Mouse (Mus musculus) liver, embryonic 16.5 days (tissue): ENCODE results near the gene Zmym6. TPM values are rescaled to one million over a fixed set of nuclear protein-coding genes. Genes with fewer than 3 reads are reported as not detected.

Experiments
- ATAC-seq: fragments of 200-750 bp; cut with Nextera tagmentation; 2 replicates; pipeline ENCODE4 v1.8.0; 2017; ENCODE audit warnings: low read depth, mild to moderate bottlenecking, moderate number of reproducible peaks, moderate library complexity
- H3K27ac ChIP-seq: fragments of 300-500 bp; sonication (generic); 2 replicates; pipeline ENCODE4 v1.5.1; 2014; ENCODE audit warnings: mild to moderate bottlenecking, low read length
- H3K27me3 ChIP-seq: fragments of 300-500 bp; sonication (generic); 2 replicates; pipeline ENCODE4 v1.6.1; 2014; ENCODE audit warnings: low read depth, low read length, mixed read lengths; ENCODE audit not compliant: control insufficient read depth, insufficient read depth
- H3K36me3 ChIP-seq: fragments of 300-500 bp; sonication (generic); 2 replicates; pipeline ENCODE4 v1.6.1; 2014; ENCODE audit warnings: mild to moderate bottlenecking; ENCODE audit not compliant: control insufficient read depth, insufficient read depth
- H3K4me1 ChIP-seq: fragments of 300-500 bp; sonication (generic); 2 replicates; pipeline ENCODE4 v1.6.1; 2014; ENCODE audit warnings: low read depth, low read length, mixed read lengths; ENCODE audit not compliant: control insufficient read depth
- H3K4me2 ChIP-seq: fragments of 300-500 bp; sonication (generic); 2 replicates; pipeline ENCODE4 v1.6.1; 2014; ENCODE audit warnings: low read depth, low read length, mixed read lengths
- H3K4me3 ChIP-seq: fragments of 300-500 bp; sonication (generic); 2 replicates; pipeline ENCODE4 v1.5.1; 2014; ENCODE audit warnings: low read depth, mild to moderate bottlenecking, low read length
- H3K9ac ChIP-seq: fragments of 300-500 bp; sonication (generic); 2 replicates; pipeline ENCODE4 v1.6.1; 2014; ENCODE audit warnings: low read depth, low read length
- H3K9me3 ChIP-seq: fragments of 300-500 bp; sonication (generic); replicated peaks from 2 replicates; pipeline ENCODE4 v1.6.1; 2016; ENCODE audit warnings: low read length; ENCODE audit not compliant: control insufficient read depth
- WGBS: fragments of 180-500 bp; shearing (Covaris S2); extraction: QIAGEN DNeasy Blood & Tissue Kit; methylation state at CpG from one replicate; pipeline ENCODE4 v1.1.7; 2014; ENCODE audit not compliant: insufficient replicate concordance; 5-methylcytosine and 5-hydroxymethylcytosine counted together
- polyA plus RNA-seq: library from polyadenylated mRNA; unstranded; fragments of >200 nt; fragmentation: Nextera tagmentation; extraction: Ambion mirVana; gene quantifications from 2 replicates; pipeline ENCODE4 v1.2.1, GENCODE M21; 2015

Zmym6 gene
- polyA plus RNA-seq, 1 experiment from 2014 or later = 3.3 TPM

GRCm38 (mm10) chr4:127054522-127055198 lies 22.5 kb upstream of the Zmym6 start:
- H3K4me1 ChIP-seq = no peaks in the 10 kb centered on the region
- H3K4me2 ChIP-seq = no peak overlapping the region
- H3K36me3 ChIP-seq = peaks cover 24% of the 10 kb centered on the region
- no peak for ATAC-seq
- no peak overlapping the region for H3K4me3 ChIP-seq
- 56% methylated on average over 7 of the region's 7 CpGs for WGBS
- H3K9ac ChIP-seq = no peak overlapping the region
- H3K27ac ChIP-seq = no peak overlapping the region
- no peaks in the 10 kb centered on the region for H3K27me3 ChIP-seq
- no peaks in the 10 kb centered on the region for H3K9me3 ChIP-seq

GRCm38 (mm10) chr4:127060585-127061290 lies 16.4 kb upstream of the Zmym6 start, which contains the start of gene Zmym1:
TSS of gene Zmym1 (minus strand) at chr4:127061152.
- Histone ChIP-seq H3K4me3 (peak within 1 kb of the TSS; percentile 76), H3K4me1 (peaks cover 3% of the 10 kb centered on the region), H3K9me3 (no peaks in the 10 kb centered on the region), H3K9ac (peak within 1 kb of the TSS; percentile 76), H3K36me3 (peaks cover 9% of the 10 kb centered on the region; the same call in 1 of the 2 replicates), H3K27ac (peak within 1 kb of the TSS; percentile 75), H3K4me2 (peak within 1 kb of the TSS; percentile 74), H3K27me3 (no peaks in the 10 kb centered on the region)
- 1% methylated on average over 38 of the region's 38 CpGs for WGBS
- peak; percentile 98 for ATAC-seq

- Histone ChIP-seq H3K36me3 (no peaks in the 10 kb centered on the region), H3K9ac (no peak overlapping the region), H3K4me3 (no peak overlapping the region), H3K27me3 (no peaks in the 10 kb centered on the region), H3K9me3 (no peaks in the 10 kb centered on the region), H3K27ac (no peak overlapping the region), H3K4me2 (no peak overlapping the region), H3K4me1 (peaks cover 3% of the 10 kb centered on the region)
- WGBS = 49% methylated on average over 1 of the region's 1 CpGs
- ATAC-seq = no peak
These were observed 13.1 kb upstream of the Zmym6 start for GRCm38 (mm10) chr4:127064051-127064450.

- WGBS = 68% methylated on average over 1 of the region's 1 CpGs
- no peaks in the 10 kb centered on the region for H3K9me3 ChIP-seq
- H3K27me3 ChIP-seq = no peaks in the 10 kb centered on the region
- no peak overlapping the region for H3K27ac ChIP-seq
- no peaks in the 10 kb centered on the region for H3K36me3 ChIP-seq
- no peak for ATAC-seq
- H3K4me1 ChIP-seq = peaks cover 4% of the 10 kb centered on the region
- H3K4me3 ChIP-seq = no peak overlapping the region
- no peak overlapping the region for H3K4me2 ChIP-seq
- H3K9ac ChIP-seq = no peak overlapping the region
These were observed 2.3 kb upstream of the Zmym6 start for GRCm38 (mm10) chr4:127074915-127075314.

GRCm38 (mm10) chr4:127080806-127081205 lies 3.6 kb downstream of the Zmym6 start:
- Histone ChIP-seq H3K27me3 (no peaks in the 10 kb centered on the region), H3K4me2 (no peak overlapping the region), H3K36me3 (no peaks in the 10 kb centered on the region), H3K27ac (no peak overlapping the region), H3K4me1 (peaks cover 4% of the 10 kb centered on the region), H3K4me3 (no peak overlapping the region), H3K9ac (no peak overlapping the region), H3K9me3 (no peaks in the 10 kb centered on the region)
- 28% methylated on average over 1 of the region's 1 CpGs for WGBS
- ATAC-seq = no peak

- Histone ChIP-seq H3K27me3 (no peaks in the 10 kb centered on the region), H3K27ac (no peak overlapping the region), H3K9ac (no peak overlapping the region), H3K4me1 (no peaks in the 10 kb centered on the region), H3K9me3 (no peaks in the 10 kb centered on the region), H3K36me3 (no peaks in the 10 kb centered on the region), H3K4me2 (no peak overlapping the region), H3K4me3 (no peak overlapping the region)
- ATAC-seq = no peak
- 66% methylated on average over 2 of the region's 2 CpGs for WGBS
These were observed 5.9 kb downstream of the Zmym6 start for GRCm38 (mm10) chr4:127083131-127083530.

GRCm38 (mm10) chr4:127085761-127086160 lies 8.6 kb downstream of the Zmym6 start:
- no peak for ATAC-seq
- no peaks in the 10 kb centered on the region for H3K9me3 ChIP-seq

GRCm38 (mm10) chr4:127091188-127091587 lies 14.0 kb downstream of the Zmym6 start:
- 61% methylated on average over 1 of the region's 1 CpGs for WGBS
- ATAC-seq = no peak

More at GRCm38 (mm10) chr4:127085761-127086160, 8.6 kb downstream of the Zmym6 start:
- Histone ChIP-seq H3K27me3 (no peaks in the 10 kb centered on the region), H3K4me1 (no peaks in the 10 kb centered on the region), H3K4me3 (no peak overlapping the region), H3K27ac (no peak overlapping the region), H3K36me3 (no peaks in the 10 kb centered on the region), H3K9ac (no peak overlapping the region), H3K4me2 (no peak overlapping the region)
- 69% methylated on average over 1 of the region's 1 CpGs for WGBS

GRCm38 (mm10) chr4:127095090-127095489 lies 17.9 kb downstream of the Zmym6 start:
- WGBS = 60% methylated on average over 4 of the region's 4 CpGs
- no peak overlapping the region for H3K4me2 ChIP-seq

More at GRCm38 (mm10) chr4:127091188-127091587, 14.0 kb downstream of the Zmym6 start:
- no peak overlapping the region for H3K9ac ChIP-seq
- no peaks in the 10 kb centered on the region for H3K4me1 ChIP-seq
- H3K9me3 ChIP-seq = no peaks in the 10 kb centered on the region
- no peak overlapping the region for H3K4me3 ChIP-seq
- H3K4me2 ChIP-seq = no peak overlapping the region
- H3K36me3 ChIP-seq = no peaks in the 10 kb centered on the region
- H3K27ac ChIP-seq = no peak overlapping the region
- no peaks in the 10 kb centered on the region for H3K27me3 ChIP-seq

More at GRCm38 (mm10) chr4:127095090-127095489, 17.9 kb downstream of the Zmym6 start:
- Histone ChIP-seq H3K9ac (no peak overlapping the region), H3K36me3 (no peaks in the 10 kb centered on the region), H3K9me3 (no peaks in the 10 kb centered on the region), H3K4me1 (no peaks in the 10 kb centered on the region), H3K27me3 (no peaks in the 10 kb centered on the region), H3K27ac (no peak overlapping the region), H3K4me3 (no peak overlapping the region)
- no peak for ATAC-seq
